Mouse (Mus musculus) ES-Bruce4 (cell line): Measurements from ENCODE around the gene Canx.

ENCODE experiments used
- CTCF ChIP-seq: IDR thresholded peaks from one replicate; pipeline ENCODE4 v1.8.1; 2011; ENCODE audit warnings: low read depth, low read length
- EP300 ChIP-seq: IDR thresholded peaks from 2 replicates; pipeline ENCODE4 v1.6.1; 2011; ENCODE audit warnings: low read depth, low read length; ENCODE audit not compliant: insufficient read depth
- POLR2A ChIP-seq: IDR thresholded peaks from one replicate; pipeline ENCODE4 v1.8.1; 2011; ENCODE audit warnings: low read length; ENCODE audit not compliant: insufficient read depth

DNA sequence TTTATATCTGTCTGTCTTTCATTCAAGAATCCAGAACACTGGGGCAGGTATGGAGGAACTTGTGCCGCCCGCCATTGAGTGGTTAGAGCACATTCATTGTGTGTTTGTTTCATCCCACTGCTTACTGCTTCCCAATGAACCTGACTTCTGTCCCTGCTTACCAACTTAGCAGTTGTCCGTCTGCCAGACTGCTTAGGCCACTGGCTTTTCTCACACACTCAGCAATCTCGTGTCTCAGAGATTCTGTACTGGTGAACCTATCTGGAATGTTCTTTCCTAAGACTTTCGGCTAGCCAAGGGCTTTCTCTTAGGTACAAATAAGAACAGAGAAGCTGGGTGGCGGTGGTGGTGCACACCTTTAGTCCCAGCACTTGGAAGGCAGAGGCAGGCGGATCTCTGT, 39.8 kb downstream of the Canx start:
- TF ChIP-seq CTCF (no peak), EP300 (no peak), POLR2A (no peak)
